Mouse (Mus musculus) bone marrow, adult 2 months (tissue): ENCODE measurements at regions not wholly inside any gene's neighbourhood (a gene's known extent, or its start where the extent isn't known, plus 50 kb on each side); places are given as distances from the start of the nearest gene placed in this dataset.

ENCODE experiments used
- CTCF ChIP-seq: fragments of 200-500 bp; IDR thresholded peaks from 2 replicates; pipeline ENCODE4 v1.5.1; 2011; ENCODE audit warnings: low read length, control low read depth; ENCODE audit not compliant: control insufficient read depth, insufficient read depth
- POLR2A ChIP-seq: fragments of 200-500 bp; IDR thresholded peaks from 2 replicates; pipeline ENCODE4 v1.6.1; 2011; ENCODE audit warnings: low read depth, mild to moderate bottlenecking, control low read depth, low read length, borderline replicate concordance; ENCODE audit not compliant: control insufficient read depth

DNA sequence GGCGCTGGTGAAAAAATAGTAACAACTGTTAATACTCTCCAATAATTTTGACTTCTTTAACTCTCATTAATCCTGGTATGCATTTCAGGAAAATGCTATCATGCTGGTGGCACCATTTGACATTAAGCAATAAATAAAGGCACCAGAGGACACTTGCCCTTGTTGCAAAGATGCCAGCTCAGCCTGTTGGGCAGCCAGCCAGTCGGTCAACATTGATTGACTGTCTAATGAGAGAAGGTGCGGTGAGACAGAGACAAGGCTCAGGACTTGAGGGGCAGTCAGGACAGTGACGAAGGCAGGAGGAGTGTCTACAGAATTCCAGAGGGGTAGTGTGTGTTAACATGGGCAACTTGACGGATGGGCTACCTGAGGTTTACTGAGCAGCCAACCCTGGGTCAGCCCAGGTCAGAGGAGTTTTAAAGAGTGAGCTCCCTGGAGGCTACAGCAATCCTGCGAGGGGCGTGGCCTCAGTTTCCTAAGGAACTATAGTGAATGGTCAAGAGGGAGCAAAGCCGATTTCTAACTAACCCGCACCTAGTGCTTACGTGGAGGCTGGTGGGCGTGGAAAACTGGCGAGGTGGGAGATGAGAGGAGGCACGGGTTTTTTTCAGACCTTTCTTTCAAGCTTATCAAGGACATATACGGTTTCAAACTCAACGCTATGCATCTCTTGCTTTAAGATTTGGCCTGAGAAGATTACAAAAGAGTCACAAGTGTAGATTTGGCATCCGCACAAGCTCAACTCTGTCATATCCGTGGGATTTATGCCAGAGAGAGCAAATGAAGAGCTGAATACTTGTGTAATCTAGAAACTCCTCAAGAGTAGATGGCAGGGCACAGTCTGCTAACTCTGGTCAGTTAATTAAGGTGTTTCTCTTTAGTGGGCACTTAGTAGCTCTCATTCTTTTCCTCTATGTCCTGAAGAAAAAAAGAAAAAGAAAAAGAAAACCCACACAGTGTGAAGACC lies 350.0 kb upstream of the Kif2a start:
- TF ChIP-seq POLR2A (no peak), CTCF (no peak)
